In the genomic region with DNA sequence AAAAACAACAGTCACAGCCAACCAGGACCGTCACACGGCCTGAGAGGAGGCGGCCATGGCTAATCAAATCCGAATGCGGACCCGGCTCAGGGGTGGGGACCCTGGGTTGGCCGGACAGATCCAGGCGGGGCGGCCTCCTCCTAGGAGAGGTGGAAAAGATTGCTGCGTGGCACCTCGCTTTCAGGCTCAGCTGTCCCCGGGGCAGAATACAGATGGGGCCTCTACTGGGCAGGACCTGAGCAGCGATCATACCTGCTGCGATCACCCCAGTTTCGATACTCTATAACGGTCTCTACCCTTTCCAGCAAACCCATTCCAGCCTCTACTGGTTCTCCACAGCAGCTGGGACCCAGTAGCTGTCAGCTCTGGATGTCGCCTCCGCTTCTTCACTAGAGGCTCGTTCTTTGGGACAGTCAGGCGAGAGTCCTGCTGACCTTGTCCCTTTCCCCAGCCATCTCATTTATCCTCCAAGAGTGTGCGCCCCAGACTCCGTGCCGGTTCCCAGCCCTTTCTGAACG, we compare ENCODE assay signal across 8 mouse cellular contexts. TPM values are rescaled to one million over a fixed set of nuclear protein-coding genes. Genes with fewer than 3 reads are reported as not detected.
DNase-seq lines count a peak whose midpoint lies in the region; ATAC-seq and TF ChIP-seq lines count a peak whose summit lies in the region.

No protein-coding gene starts in this region.

- peak overlapping the region; percentile 85 for H3K4me2 ChIP-seq in kidney, embryonic 16.5 days (replicated peaks; ENCODE audit: low read depth, low read length)

- H3K27ac ChIP-seq in heart, adult 2 months = peak overlapping the region; percentile 97
- no peak overlapping the region; the same call in 1 of the 2 replicates for H3K27ac ChIP-seq in kidney, embryonic 16.5 days (ENCODE audit: low read length)

- 4% methylated on average over 24 of the region's 24 CpGs for WGBS in heart, adult 2 months
- 2% methylated on average over 24 of the region's 24 CpGs for WGBS in kidney, embryonic 16.5 days

- H3K9me3 ChIP-seq in erythroblast, embryonic 14.5 days (ENCODE audit: control insufficient read depth, low read length) = peaks cover 7% of the 10 kb centered on the region; the same call in 1 of the 2 replicates
- H3K9me3 ChIP-seq in kidney, embryonic 16.5 days (ENCODE audit: low read length) = no peaks in the 10 kb centered on the region

- no peak for TF ChIP-seq POLR2A in heart, adult 2 months (IDR thresholded peaks at IDR 0.05; ENCODE audit: insufficient read depth, low read depth, low read length)

- TF ChIP-seq CTCF in heart, adult 2 months (IDR thresholded peaks at IDR 0.05) = no peak

- DNase-seq in embryo, embryonic 10.5 days (ENCODE audit: low spot score) = peak; percentile 53
- peak; percentile 67 to 77 for DNase-seq in heart, adult 2 months
- peak; percentile 53 for DNase-seq in lung, postnatal 14 days
- DNase-seq in urinary bladder, postnatal 4 days (ENCODE audit: low spot score in 2 of 2) = peak; percentile 40 to 67
- DNase-seq in ovary, adult 18-20 months (ENCODE audit: low spot score) = no peak

- no peak for TF ChIP-seq EP300 in heart, adult 2 months (IDR thresholded peaks at IDR 0.05; ENCODE audit: insufficient read depth, low read depth, low read length)

- H3K79me2 ChIP-seq in heart, adult 2 months (replicated peaks; ENCODE audit: control insufficient read depth, insufficient read depth, low read length) = no peaks in the 10 kb centered on the region

- H3K36me3 ChIP-seq in erythroblast, embryonic 14.5 days (ENCODE audit: control insufficient read depth) = no peaks in the 10 kb centered on the region
- H3K36me3 ChIP-seq in heart, adult 2 months (ENCODE audit: control insufficient read depth, insufficient read depth, low read length) = peaks cover 5% of the 10 kb centered on the region; the same call in 1 of the 2 replicates
- H3K36me3 ChIP-seq in kidney, embryonic 16.5 days (ENCODE audit: insufficient read depth, low read length) = no peaks in the 10 kb centered on the region

- H3K27me3 ChIP-seq in erythroblast, embryonic 14.5 days (ENCODE audit: control insufficient read depth) = peaks cover 60% of the 10 kb centered on the region
- no peaks in the 10 kb centered on the region for H3K27me3 ChIP-seq in heart, adult 2 months (ENCODE audit: control insufficient read depth, insufficient read depth, low read length)
- peaks cover 17% of the 10 kb centered on the region; the same call in 1 of the 2 replicates for H3K27me3 ChIP-seq in kidney, embryonic 16.5 days (ENCODE audit: insufficient read depth, low read length)

- H3K9ac ChIP-seq in heart, adult 2 months (ENCODE audit: low read depth, low read length) = peak overlapping the region; percentile 98
- H3K9ac ChIP-seq in kidney, embryonic 16.5 days (replicated peaks; ENCODE audit: low read length) = peak overlapping the region; percentile 76

- H3K4me1 ChIP-seq in erythroblast, embryonic 14.5 days (ENCODE audit: control insufficient read depth) = peaks cover 4% of the 10 kb centered on the region
- H3K4me1 ChIP-seq in heart, adult 2 months (ENCODE audit: control insufficient read depth, insufficient read depth, low read length) = peaks cover 25% of the 10 kb centered on the region
- H3K4me1 ChIP-seq in kidney, embryonic 16.5 days (ENCODE audit: insufficient read depth, low read length) = peaks cover 14% of the 10 kb centered on the region

- no peak for ATAC-seq in erythroblast, adult 5-6 weeks (replicated peaks; ENCODE audit: low FRiP score, poor library complexity, severe bottlenecking)
- ATAC-seq in kidney, embryonic 16.5 days (ENCODE audit: low FRiP score, low TSS enrichment) = peak; percentile 10; the same call in 1 of the 2 replicates

- intact Hi-C loops in heart, adult 2 months (cut with DNase I) = loop anchor here (5.0 kb wide), 1 partner anchor 56 kb away; no protein-coding TSS in a partner anchor

- H3K4me3 ChIP-seq in erythroblast, embryonic 14.5 days (replicated peaks) = peak overlapping the region; percentile 59
- peak overlapping the region; percentile 81 for H3K4me3 ChIP-seq in heart, adult 2 months
- peak overlapping the region; percentile 62 for H3K4me3 ChIP-seq in kidney, embryonic 16.5 days (ENCODE audit: low read length)

RNA-seq across cellular contexts. Expression of gene Pxdc1, which starts 1.8 kb away (rescaled TPM):
- 0.02 and 0.08 TPM in 2 replicates for polyA plus RNA-seq in erythroblast, embryonic 14.5 days (2012)
- total RNA-seq in erythroblast, adult 5-6 weeks (2015; ENCODE audit: low replicate concordance) = not detected in 2 replicates
- 0.94 TPM in 1 of 2 replicates, not detected in the other for total RNA-seq in erythroblast, adult 5-6 weeks (2017; ENCODE audit: low replicate concordance)
- total RNA-seq in heart, adult 2 months (2021) = 10 to 100 TPM; 12.9 to 15.4 TPM
- 12.8 and 13.9 TPM in 2 replicates for polyA plus RNA-seq in heart, adult 2 months (2012; rRNA removed)
- polyA plus RNA-seq in kidney, embryonic 16.5 days (2015; fragmentation: Nextera tagmentation; extraction: Ambion mirVana) = 9.4 and 10.6 TPM in 2 replicates
